Mouse (Mus musculus) central nervous system, embryonic 18 days (tissue): ENCODE data around the gene Fsip2. TPM values are rescaled to one million over a fixed set of nuclear protein-coding genes. Genes with fewer than 3 reads are reported as not detected.

Source experiments
- polyA plus RNA-seq: library from polyadenylated mRNA; depleted of rRNA; stranded (reverse); fragments of >200 nt; gene quantifications from 2 replicates; pipeline ENCODE4 v1.2.3, GENCODE M21; 2012; rRNA removed

Fsip2 gene
- under 0.01 TPM in 1 of 2 replicates, not detected in the other for polyA plus RNA-seq

DNA sequence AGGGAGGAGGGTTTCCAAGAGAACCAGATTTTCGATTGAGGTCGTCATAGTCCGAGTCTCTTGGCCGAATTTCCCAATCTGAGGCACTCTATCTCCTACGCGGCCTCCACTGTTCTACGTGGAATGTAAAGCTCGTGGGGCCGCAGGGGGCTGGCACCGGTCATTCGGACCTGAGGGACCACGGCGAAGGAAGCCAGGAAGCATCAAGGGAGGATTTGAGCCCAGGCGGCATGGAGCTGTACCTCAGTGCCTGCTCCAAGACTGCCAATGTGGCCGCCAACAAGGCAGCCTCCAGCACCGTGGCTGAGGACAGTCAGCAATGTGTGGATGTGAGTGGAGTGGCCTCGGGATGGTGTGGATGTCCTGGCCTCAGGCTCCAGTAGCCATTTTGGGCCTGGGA lies at the start of gene Fsip2:
Gene Fsip2 (plus strand): TSS at position 163 of the 400 bp plus-strand sequence.

